Mouse (Mus musculus): Measurements from ENCODE around the gene 4921539E11Rik.

The 4921539E11Rik gene

GRCm38 (mm10) chr4:103247249-103247648, 43.4 kb downstream of the 4921539E11Rik start:
- peak; percentile 74 for DNase-seq (ENCODE audit: extremely low read depth, low read depth, low spot score)

- DNase-seq (ENCODE audit: extremely low read depth, low read depth, low spot score): no peak
These were observed 58.5 kb downstream of the 4921539E11Rik start for GRCm38 (mm10) chr4:103232156-103232555.

GRCm38 (mm10) chr4:103222854-103223253, 67.8 kb downstream of the 4921539E11Rik start:
- no peak for DNase-seq (ENCODE audit: extremely low read depth, low read depth, low spot score)

- DNase-seq (ENCODE audit: extremely low read depth, low read depth, low spot score): no peak
These were observed 68.9 kb downstream of the 4921539E11Rik start for GRCm38 (mm10) chr4:103221789-103222188.

- DNase-seq (ENCODE audit: extremely low read depth, low read depth, low spot score): no peak
These were observed 71.7 kb downstream of the 4921539E11Rik start for GRCm38 (mm10) chr4:103219011-103219410.

- DNase-seq (ENCODE audit: extremely low read depth, low read depth, low spot score): no peak
These were observed 74.6 kb downstream of the 4921539E11Rik start for GRCm38 (mm10) chr4:103216046-103216445.

- no peak for DNase-seq (ENCODE audit: extremely low read depth, low read depth, low spot score)
These were observed 75.5 kb downstream of the 4921539E11Rik start, which contains the start of gene Slc35d1 for GRCm38 (mm10) chr4:103214925-103215820. Gene Slc35d1 (minus strand): TSS chr4:103215164.

- no peak for DNase-seq (ENCODE audit: extremely low read depth, low read depth, low spot score)
These were observed 76.2 kb downstream of the 4921539E11Rik start for GRCm38 (mm10) chr4:103214498-103214924.

GRCm38 (mm10) chr4:103213859-103214497, 76.7 kb downstream of the 4921539E11Rik start:
- DNase-seq (ENCODE audit: extremely low read depth, low read depth, low spot score): no peak

GRCm38 (mm10) chr4:103208553-103208952, 82.1 kb downstream of the 4921539E11Rik start:
- DNase-seq (ENCODE audit: extremely low read depth, low read depth, low spot score): no peak

GRCm38 (mm10) chr4:103203646-103204045, 87.0 kb downstream of the 4921539E11Rik start:
- no peak for DNase-seq (ENCODE audit: extremely low read depth, low read depth, low spot score)

GRCm38 (mm10) chr4:103200046-103200445, 90.6 kb downstream of the 4921539E11Rik start:
- DNase-seq (ENCODE audit: extremely low read depth, low read depth, low spot score): no peak

GRCm38 (mm10) chr4:103199086-103199485, 91.6 kb downstream of the 4921539E11Rik start:
- DNase-seq (ENCODE audit: extremely low read depth, low read depth, low spot score): no peak

- no peak for DNase-seq (ENCODE audit: extremely low read depth, low read depth, low spot score)
These were observed 93.3 kb downstream of the 4921539E11Rik start for GRCm38 (mm10) chr4:103197401-103197800.

- no peak for DNase-seq (ENCODE audit: extremely low read depth, low read depth, low spot score)
These were observed 98.2 kb downstream of the 4921539E11Rik start for GRCm38 (mm10) chr4:103192421-103192820.

- no peak for DNase-seq (ENCODE audit: extremely low read depth, low read depth, low spot score)
These were observed 101.7 kb downstream of the 4921539E11Rik start for GRCm38 (mm10) chr4:103188786-103189640.

Data from fat pad, adult 2 months (tissue).